13 mouse cellular contexts compared by ENCODE assay signal in genomic region chrX:48428241-48428640, GRCm38 (mm10). TPM values are rescaled to one million over a fixed set of nuclear protein-coding genes. Genes with fewer than 3 reads are reported as not detected.
A peak's percentile ranks its signal among the peaks of the same experiment; 100 is the strongest.
DNase-seq lines count a peak whose midpoint lies in the region; ATAC-seq and TF ChIP-seq lines count a peak whose summit lies in the region.
"Had no signal": no experiment of that assay in that cellular context is flagged by ENCODE, and none has a peak within 500 bp of the region (broad histone marks: within the 10 kb centered on the region; RNA-seq: fewer than 3 reads in every experiment).

No protein-coding gene starts in this region.

- DNase-seq in kidney, adult 8-10 months = peak; percentile 24 to 31
- DNase-seq in lung, postnatal 25 days (ENCODE audit: low spot score) = peak; percentile 29
- DNase-seq in adrenal gland, postnatal 10 days = no peak
- DNase-seq: cerebellum, adult 2 months; forebrain, postnatal 0 days had no signal

- 0 out of 2 replicates have a peak, but pooled peaks cover 11% of the 10 kb centered on the region for H3K4me1 ChIP-seq in intestine, embryonic 15.5 days (replicated peaks)
- H3K4me1 ChIP-seq in intestine, embryonic 16.5 days (ENCODE audit: control insufficient read depth, insufficient read depth, low read length) = peaks cover 21% of the 10 kb centered on the region
- H3K4me1 ChIP-seq in bone marrow macrophage, adult 2 months (ENCODE audit: control insufficient read depth, insufficient read depth, low read length) = peaks cover 65% of the 10 kb centered on the region
- no peaks in the 10 kb centered on the region for H3K4me1 ChIP-seq in hindbrain, embryonic 16.5 days (ENCODE audit: control insufficient read depth, insufficient read depth, low read depth, low read length)

- TF ChIP-seq CTCF in bone marrow macrophage, adult 2 months (IDR thresholded peaks at IDR 0.05; ENCODE audit: low read depth, low read length) = no peak

- no peaks in the 10 kb centered on the region for H3K36me3 ChIP-seq in intestine, embryonic 15.5 days
- H3K36me3 ChIP-seq in intestine, embryonic 16.5 days (ENCODE audit: control insufficient read depth, insufficient read depth, low read length) = no peaks in the 10 kb centered on the region
- no peaks in the 10 kb centered on the region for H3K36me3 ChIP-seq in hindbrain, embryonic 16.5 days (ENCODE audit: control insufficient read depth, insufficient read depth, low read length)
- H3K36me3 ChIP-seq: embryonic facial prominence, embryonic 13.5 days had no signal

- H3K4me3 ChIP-seq in intestine, embryonic 15.5 days (replicated peaks) = no peak overlapping the region
- no peak overlapping the region for H3K4me3 ChIP-seq in intestine, embryonic 16.5 days (ENCODE audit: low read length)
- H3K4me3 ChIP-seq in bone marrow macrophage, adult 2 months (ENCODE audit: insufficient read depth, low read length) = no peak overlapping the region
- H3K4me3 ChIP-seq in hindbrain, embryonic 16.5 days (ENCODE audit: low read length) = no peak overlapping the region
- H3K4me3 ChIP-seq: embryonic facial prominence, embryonic 13.5 days; left cerebral cortex, adult 2 months had no signal

- no peaks in the 10 kb centered on the region for H3K9me3 ChIP-seq in intestine, embryonic 15.5 days
- no peaks in the 10 kb centered on the region for H3K9me3 ChIP-seq in intestine, embryonic 16.5 days (ENCODE audit: control insufficient read depth, low read length)
- H3K9me3 ChIP-seq in hindbrain, embryonic 16.5 days (ENCODE audit: control insufficient read depth, low read length) = no peaks in the 10 kb centered on the region
- H3K9me3 ChIP-seq: embryonic facial prominence, embryonic 13.5 days had no signal

- no peaks in the 10 kb centered on the region for H3K27me3 ChIP-seq in intestine, embryonic 15.5 days (replicated peaks)
- H3K27me3 ChIP-seq in intestine, embryonic 16.5 days (replicated peaks; ENCODE audit: control insufficient read depth, insufficient read depth, low read length) = no peaks in the 10 kb centered on the region
- no peaks in the 10 kb centered on the region for H3K27me3 ChIP-seq in hindbrain, embryonic 16.5 days (replicated peaks; ENCODE audit: control insufficient read depth, insufficient read depth, low read length)
- H3K27me3 ChIP-seq: embryonic facial prominence, embryonic 13.5 days had no signal

- no peak for TF ChIP-seq POLR2A in bone marrow macrophage, adult 2 months (IDR thresholded peaks at IDR 0.05; ENCODE audit: borderline replicate concordance, low read depth, low read length)

- 76% methylated on average over 6 of the region's 6 CpGs for WGBS in intestine, embryonic 15.5 days
- WGBS in intestine, embryonic 16.5 days = 68% methylated on average over 6 of the region's 6 CpGs
- 82% methylated on average over 6 of the region's 6 CpGs for WGBS in hindbrain, embryonic 16.5 days

- H3K4me2 ChIP-seq in intestine, embryonic 15.5 days (replicated peaks) = no peak overlapping the region
- H3K4me2 ChIP-seq in intestine, embryonic 16.5 days (ENCODE audit: low read depth, low read length) = no peak overlapping the region
- H3K4me2 ChIP-seq in hindbrain, embryonic 16.5 days (ENCODE audit: low read length) = no peak overlapping the region
- H3K4me2 ChIP-seq: embryonic facial prominence, embryonic 13.5 days; hindbrain, embryonic 14.5 days had no signal

- 0 out of 2 replicates have a peak overlapping the region, but pooled peaks have one; percentile 27 for H3K27ac ChIP-seq in intestine, embryonic 15.5 days
- no peak overlapping the region for H3K27ac ChIP-seq in intestine, embryonic 16.5 days (ENCODE audit: low read length)
- H3K27ac ChIP-seq in bone marrow macrophage, adult 2 months (ENCODE audit: insufficient read depth, low read depth, low read length) = peak overlapping the region; percentile 75
- H3K27ac ChIP-seq in hindbrain, embryonic 16.5 days (ENCODE audit: low read depth, low read length) = no peak overlapping the region
- H3K27ac ChIP-seq: embryonic facial prominence, embryonic 13.5 days; hindbrain, embryonic 14.5 days; left cerebral cortex, adult 2 months had no signal

- no peak overlapping the region for H3K9ac ChIP-seq in intestine, embryonic 15.5 days
- H3K9ac ChIP-seq in intestine, embryonic 16.5 days (ENCODE audit: low read depth, low read length) = no peak overlapping the region
- no peak overlapping the region for H3K9ac ChIP-seq in hindbrain, embryonic 16.5 days (ENCODE audit: low read depth, low read length)
- H3K9ac ChIP-seq: embryonic facial prominence, embryonic 13.5 days; forebrain, postnatal 0 days; hindbrain, embryonic 14.5 days had no signal

- no peak for ATAC-seq in intestine, embryonic 15.5 days
- ATAC-seq in intestine, embryonic 16.5 days = no peak
- ATAC-seq in cerebellum, adult (ENCODE audit: insufficient number of reproducible peaks, low FRiP score, low TSS enrichment) = no peak
- no peak for ATAC-seq in hindbrain, embryonic 16.5 days
- ATAC-seq: forebrain, postnatal 0 days had no signal

RNA-seq across cellular contexts. Expression of gene Elf4, which starts 34.7 kb away (rescaled TPM):
- polyA plus RNA-seq in intestine, embryonic 15.5 days (2015; fragmentation: Nextera tagmentation; extraction: Ambion mirVana) = 13.0 and 13.9 TPM in 2 replicates
- polyA plus RNA-seq in intestine, embryonic 16.5 days (2015; fragmentation: Nextera tagmentation; extraction: Ambion mirVana) = 11.8 and 15.5 TPM in 2 replicates
- polyA plus RNA-seq in bone marrow macrophage, adult 2 months (2012; ENCODE audit: insufficient read depth, insufficient read length, missing spikeins) = 46.8 and 49.2 TPM in 2 replicates
- total RNA-seq in adrenal gland, postnatal 10 days (2021) = 10 to 100 TPM; 12.8 to 18.5 TPM
- polyA plus RNA-seq in hindbrain, embryonic 16.5 days (2015; fragmentation: Nextera tagmentation; extraction: Ambion mirVana) = 0.35 and 0.82 TPM in 2 replicates

Comparison
In these comparisons a context has a peak if more than half of its experiments do, and no peak if none do; other contexts are left out.
1. H3K27ac ChIP-seq: peak in intestine, embryonic 15.5 days (single experiment) and bone marrow macrophage, adult 2 months (single experiment); none in intestine, embryonic 16.5 days (single experiment) and hindbrain, embryonic 16.5 days (single experiment).